Mouse (Mus musculus): Measurements from ENCODE around the gene Poldip2. TPM values are rescaled to one million over a fixed set of nuclear protein-coding genes. Genes with fewer than 3 reads are reported as not detected.

Poldip2 gene
- polyA plus RNA-seq, 1 experiment from 2014 or later, result 156 TPM

GRCm38 (mm10) chr11:78557241-78557640 is 45.2 kb downstream of the Poldip2 start:
- DNase-seq (ENCODE audit: low spot score) (no peak), ATAC-seq (ENCODE audit: insufficient read depth, low FRiP score, low TSS enrichment) (no peak)
- Histone ChIP-seq H3K9ac (ENCODE audit: low read length) (no peak overlapping the region), H3K27ac (ENCODE audit: low read depth, low read length) (no peak overlapping the region), H3K36me3 (ENCODE audit: control insufficient read depth, insufficient read depth, low read length) (no peaks in the 10 kb centered on the region), H3K9me3 (ENCODE audit: control insufficient read depth, low read length) (0 out of 2 replicates have a peak, but pooled peaks cover 2% of the 10 kb centered on the region), H3K27me3 (ENCODE audit: control insufficient read depth, insufficient read depth, low read length) (no peaks in the 10 kb centered on the region), H3K4me2 (ENCODE audit: low read depth) (no peak overlapping the region), H3K4me1 (ENCODE audit: control insufficient read depth, insufficient read depth, low read length) (no peaks in the 10 kb centered on the region), H3K4me3 (ENCODE audit: low read depth, low read length) (no peak overlapping the region)
- WGBS, result 60% methylated on average over 8 of the region's 8 CpGs

- H3K4me1 ChIP-seq (ENCODE audit: control insufficient read depth, insufficient read depth, low read length), result no peaks in the 10 kb centered on the region
These were observed 48.5 kb downstream of the Poldip2 start for GRCm38 (mm10) chr11:78560447-78560846.

GRCm38 (mm10) chr11:78566775-78567174 is 54.8 kb downstream of the Poldip2 start:
- Histone ChIP-seq H3K4me3 (ENCODE audit: low read depth, low read length) (no peak overlapping the region), H3K36me3 (ENCODE audit: control insufficient read depth, insufficient read depth, low read length) (no peaks in the 10 kb centered on the region), H3K4me1 (ENCODE audit: control insufficient read depth, insufficient read depth, low read length) (no peaks in the 10 kb centered on the region), H3K9me3 (ENCODE audit: control insufficient read depth, low read length) (no peaks in the 10 kb centered on the region), H3K27me3 (ENCODE audit: control insufficient read depth, insufficient read depth, low read length) (no peaks in the 10 kb centered on the region), H3K9ac (ENCODE audit: low read length) (no peak overlapping the region), H3K4me2 (ENCODE audit: low read depth) (no peak overlapping the region), H3K27ac (ENCODE audit: low read depth, low read length) (no peak overlapping the region)
- whole genome bisulfite sequencing, result 83% methylated on average over 6 of the region's 6 CpGs
- DNase-seq (ENCODE audit: low spot score), result no peak
- ATAC-seq (ENCODE audit: insufficient read depth, low FRiP score, low TSS enrichment), result no peak

More at GRCm38 (mm10) chr11:78560447-78560846, 48.5 kb downstream of the Poldip2 start:
- ATAC-seq (ENCODE audit: insufficient read depth, low FRiP score, low TSS enrichment), result no peak
- no peaks in the 10 kb centered on the region for H3K36me3 ChIP-seq (ENCODE audit: control insufficient read depth, insufficient read depth, low read length)
- DNase-seq (ENCODE audit: low spot score), result peak; percentile 73
- H3K27me3 ChIP-seq (ENCODE audit: control insufficient read depth, insufficient read depth, low read length), result no peaks in the 10 kb centered on the region
- no peak overlapping the region for H3K27ac ChIP-seq (ENCODE audit: low read depth, low read length)
- H3K4me2 ChIP-seq (ENCODE audit: low read depth), result no peak overlapping the region
- no peak overlapping the region for H3K4me3 ChIP-seq (ENCODE audit: low read depth, low read length)
- H3K9ac ChIP-seq (ENCODE audit: low read length), result no peak overlapping the region
- no peaks in the 10 kb centered on the region for H3K9me3 ChIP-seq (ENCODE audit: control insufficient read depth, low read length)
- WGBS, result 26% methylated on average over 4 of the region's 4 CpGs

GRCm38 (mm10) chr11:78567614-78568013 is 55.6 kb downstream of the Poldip2 start:
- Histone ChIP-seq H3K27me3 (ENCODE audit: control insufficient read depth, insufficient read depth, low read length) (no peaks in the 10 kb centered on the region), H3K4me2 (ENCODE audit: low read depth) (no peak overlapping the region), H3K9me3 (ENCODE audit: control insufficient read depth, low read length) (no peaks in the 10 kb centered on the region), H3K36me3 (ENCODE audit: control insufficient read depth, insufficient read depth, low read length) (no peaks in the 10 kb centered on the region; the same call in 1 of the 2 replicates), H3K4me3 (ENCODE audit: low read depth, low read length) (no peak overlapping the region), H3K4me1 (ENCODE audit: control insufficient read depth, insufficient read depth, low read length) (no peaks in the 10 kb centered on the region), H3K9ac (ENCODE audit: low read length) (no peak overlapping the region), H3K27ac (ENCODE audit: low read depth, low read length) (no peak overlapping the region)
- ATAC-seq (ENCODE audit: insufficient read depth, low FRiP score, low TSS enrichment) (no peak), DNase-seq (ENCODE audit: low spot score) (no peak)
- 92% methylated on average over 6 of the region's 6 CpGs for WGBS

- WGBS, result 88% methylated on average over 10 of the region's 10 CpGs
- no peaks in the 10 kb centered on the region; the same call in 1 of the 2 replicates for H3K36me3 ChIP-seq (ENCODE audit: control insufficient read depth, insufficient read depth, low read length)
These were observed 56.8 kb downstream of the Poldip2 start for GRCm38 (mm10) chr11:78568827-78569226.

DNA sequence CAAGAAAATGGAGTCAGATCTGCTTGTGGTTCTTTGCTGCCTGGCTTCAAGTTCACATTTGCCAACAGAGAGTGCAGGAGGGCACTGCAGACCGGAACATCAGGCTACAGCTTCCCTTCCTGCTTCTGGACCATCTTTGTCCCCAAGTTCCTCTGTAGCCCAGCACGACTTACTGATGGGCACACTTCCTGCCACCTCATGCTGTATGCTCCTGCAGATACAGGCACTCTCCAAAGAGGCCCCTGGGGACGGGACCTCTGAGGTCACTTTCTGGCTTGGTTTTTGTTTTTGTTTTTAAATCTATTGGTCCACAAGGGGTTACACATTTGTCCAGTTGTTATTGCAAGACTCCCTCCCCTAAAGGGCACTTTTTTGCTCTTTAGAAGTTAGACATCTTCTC is 57.8 kb downstream of the Poldip2 start:
- 67% methylated on average over 3 of the region's 3 CpGs for WGBS
- DNase-seq (ENCODE audit: low spot score), result no peak
- Histone ChIP-seq H3K4me3 (ENCODE audit: low read depth, low read length) (no peak overlapping the region), H3K4me2 (ENCODE audit: low read depth) (no peak overlapping the region), H3K9ac (ENCODE audit: low read length) (no peak overlapping the region), H3K27ac (ENCODE audit: low read depth, low read length) (no peak overlapping the region), H3K4me1 (ENCODE audit: control insufficient read depth, insufficient read depth, low read length) (no peaks in the 10 kb centered on the region), H3K9me3 (ENCODE audit: control insufficient read depth, low read length) (no peaks in the 10 kb centered on the region), H3K27me3 (ENCODE audit: control insufficient read depth, insufficient read depth, low read length) (no peaks in the 10 kb centered on the region), H3K36me3 (ENCODE audit: control insufficient read depth, insufficient read depth, low read length) (no peaks in the 10 kb centered on the region; the same call in 1 of the 2 replicates)
- ATAC-seq (ENCODE audit: insufficient read depth, low FRiP score, low TSS enrichment), result no peak

More at GRCm38 (mm10) chr11:78568827-78569226, 56.8 kb downstream of the Poldip2 start:
- H3K9ac ChIP-seq (ENCODE audit: low read length), result no peak overlapping the region
- no peaks in the 10 kb centered on the region for H3K27me3 ChIP-seq (ENCODE audit: control insufficient read depth, insufficient read depth, low read length)
- H3K9me3 ChIP-seq (ENCODE audit: control insufficient read depth, low read length), result no peaks in the 10 kb centered on the region
- H3K4me2 ChIP-seq (ENCODE audit: low read depth), result no peak overlapping the region
- H3K4me1 ChIP-seq (ENCODE audit: control insufficient read depth, insufficient read depth, low read length), result no peaks in the 10 kb centered on the region
- no peak overlapping the region for H3K4me3 ChIP-seq (ENCODE audit: low read depth, low read length)
- no peak overlapping the region for H3K27ac ChIP-seq (ENCODE audit: low read depth, low read length)
- no peak for DNase-seq (ENCODE audit: low spot score)
- no peak for ATAC-seq (ENCODE audit: insufficient read depth, low FRiP score, low TSS enrichment)

- Histone ChIP-seq H3K4me3 (ENCODE audit: low read depth, low read length) (no peak overlapping the region), H3K4me1 (ENCODE audit: control insufficient read depth, insufficient read depth, low read length) (no peaks in the 10 kb centered on the region), H3K27me3 (ENCODE audit: control insufficient read depth, insufficient read depth, low read length) (no peaks in the 10 kb centered on the region), H3K9me3 (ENCODE audit: control insufficient read depth, low read length) (no peaks in the 10 kb centered on the region), H3K36me3 (ENCODE audit: control insufficient read depth, insufficient read depth, low read length) (no peaks in the 10 kb centered on the region; the same call in none of the 2 replicates), H3K9ac (ENCODE audit: low read length) (no peak overlapping the region), H3K4me2 (ENCODE audit: low read depth) (no peak overlapping the region), H3K27ac (ENCODE audit: low read depth, low read length) (no peak overlapping the region)
- 94% methylated on average over 8 of the region's 8 CpGs for WGBS
- ATAC-seq (ENCODE audit: insufficient read depth, low FRiP score, low TSS enrichment) (no peak), DNase-seq (ENCODE audit: low spot score) (no peak)
These were observed 59.4 kb downstream of the Poldip2 start for GRCm38 (mm10) chr11:78571441-78571840.

DNA sequence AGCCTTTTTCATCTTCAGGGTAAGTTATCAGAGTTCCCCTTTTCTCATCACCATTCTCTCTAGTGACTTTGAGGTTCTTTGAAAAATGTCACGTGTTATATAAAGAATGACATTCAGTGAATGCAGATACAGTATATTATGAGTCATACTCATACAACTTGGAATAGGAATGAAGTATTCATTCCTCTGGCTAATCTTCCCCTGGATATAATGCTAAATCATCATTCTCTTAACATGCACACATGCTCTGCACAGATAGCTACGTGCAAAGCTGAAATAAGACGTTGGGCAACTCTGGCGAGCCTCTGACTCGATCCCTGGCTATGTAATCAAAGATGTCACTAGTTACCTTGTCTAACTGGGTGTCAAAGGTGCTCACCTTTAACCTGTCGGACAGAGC is 59.9 kb downstream of the Poldip2 start:
- Histone ChIP-seq H3K4me2 (ENCODE audit: low read depth) (no peak overlapping the region), H3K27me3 (ENCODE audit: control insufficient read depth, insufficient read depth, low read length) (no peaks in the 10 kb centered on the region), H3K9me3 (ENCODE audit: control insufficient read depth, low read length) (no peaks in the 10 kb centered on the region), H3K27ac (ENCODE audit: low read depth, low read length) (no peak overlapping the region), H3K9ac (ENCODE audit: low read length) (no peak overlapping the region), H3K4me1 (ENCODE audit: control insufficient read depth, insufficient read depth, low read length) (no peaks in the 10 kb centered on the region), H3K4me3 (ENCODE audit: low read depth, low read length) (no peak overlapping the region), H3K36me3 (ENCODE audit: control insufficient read depth, insufficient read depth, low read length) (no peaks in the 10 kb centered on the region; the same call in none of the 2 replicates)
- no peak for DNase-seq (ENCODE audit: low spot score)
- ATAC-seq (ENCODE audit: insufficient read depth, low FRiP score, low TSS enrichment), result no peak
- 89% methylated on average over 6 of the region's 6 CpGs for WGBS

All from neural tube, embryonic 11.5 days (tissue).